Mouse (Mus musculus): Measurements from ENCODE around the gene Wdr17.

Gene Wdr17

GRCm38 (mm10) chr8:54886987-54887785, at the start of gene Wdr17:
Gene Wdr17, minus strand, starts transcription at chr8:54887184.
- DNase-seq (ENCODE audit: low spot score) = no peak

- DNase-seq (ENCODE audit: low spot score) = no peak
Observed at GRCm38 (mm10) chr8:54932306-54932705, 45.3 kb upstream of the Wdr17 start.

DNA sequence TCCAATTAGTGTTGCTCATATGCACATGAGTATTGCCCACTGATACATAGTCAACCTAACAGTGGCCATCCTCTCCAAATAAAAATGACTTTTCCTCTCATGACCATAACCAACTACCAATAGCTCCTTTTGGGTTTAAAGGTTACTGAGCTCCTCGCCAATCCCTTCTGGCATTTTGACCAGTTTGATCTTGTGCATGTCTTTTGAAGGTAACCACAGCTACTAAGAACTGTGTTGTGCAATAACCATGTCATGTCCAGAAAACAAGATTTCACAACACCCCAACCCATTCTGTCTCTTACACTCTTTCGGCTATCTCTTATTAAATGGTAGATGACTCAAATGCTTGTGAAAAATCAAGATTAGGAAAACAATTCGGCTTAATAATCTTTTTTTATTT, 38.0 kb upstream of the Wdr17 start:
- DNase-seq (ENCODE audit: low spot score) = no peak

DNA sequence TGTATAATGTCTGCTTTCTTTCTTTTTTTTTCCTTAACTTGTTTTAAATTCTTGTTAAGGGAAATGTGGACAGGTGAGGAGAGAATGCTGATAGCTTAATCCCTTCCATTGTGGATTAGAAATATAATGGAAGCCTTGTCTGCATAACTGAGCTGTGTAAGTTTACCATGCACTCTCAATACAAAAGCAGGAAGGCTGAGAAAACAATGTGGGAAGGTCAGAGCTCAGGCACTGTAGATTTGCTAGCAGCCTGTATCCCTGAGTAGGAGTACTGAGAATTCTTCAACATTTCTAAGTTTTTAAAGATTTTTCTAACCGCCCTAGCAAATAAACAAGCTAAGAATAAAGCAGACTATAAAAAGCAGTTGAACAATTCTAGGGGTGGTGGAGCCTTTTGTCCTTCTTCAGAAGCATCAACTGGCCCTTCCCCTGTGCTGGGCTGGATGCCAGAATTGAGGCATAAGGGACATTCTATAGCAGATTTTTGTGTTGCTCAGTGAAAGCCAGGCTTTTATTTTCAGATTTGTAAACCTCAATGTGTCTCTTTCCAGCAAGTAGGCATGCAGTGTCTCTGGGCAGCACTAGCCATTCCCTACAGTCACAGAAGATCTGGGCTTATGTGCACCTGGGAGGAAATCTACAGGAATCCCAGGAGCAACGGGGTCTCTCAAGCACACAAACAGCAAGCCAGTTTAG, 35.3 kb upstream of the Wdr17 start:
- DNase-seq (ENCODE audit: low spot score) = no peak

GRCm38 (mm10) chr8:54917710-54918109, 30.7 kb upstream of the Wdr17 start:
- no peak for DNase-seq (ENCODE audit: low spot score)

DNA sequence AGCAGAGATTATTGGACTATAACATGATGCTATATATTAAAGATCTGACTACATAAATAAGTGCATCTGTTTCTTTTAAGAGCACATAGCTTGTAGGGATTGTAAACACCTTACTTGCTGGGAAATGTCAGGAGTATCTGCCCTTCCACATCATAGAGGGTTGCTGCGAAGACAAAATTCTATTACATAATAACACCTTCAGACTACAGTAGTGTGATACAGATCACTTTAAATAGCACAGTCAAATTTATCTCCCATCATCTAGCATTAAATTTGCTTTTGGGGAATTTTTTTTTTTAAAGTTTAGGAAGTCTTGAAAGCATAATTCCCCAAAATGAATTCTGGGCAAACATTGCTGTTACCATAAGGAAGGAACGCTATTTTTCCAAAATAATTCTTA, 25.9 kb upstream of the Wdr17 start:
- no peak for DNase-seq (ENCODE audit: low spot score)

- no peak for DNase-seq (ENCODE audit: low spot score)
Observed at GRCm38 (mm10) chr8:54899444-54899843, 12.5 kb upstream of the Wdr17 start.

GRCm38 (mm10) chr8:54894637-54895322, 7.8 kb upstream of the Wdr17 start:
- no peak for DNase-seq (ENCODE audit: low spot score)

DNA sequence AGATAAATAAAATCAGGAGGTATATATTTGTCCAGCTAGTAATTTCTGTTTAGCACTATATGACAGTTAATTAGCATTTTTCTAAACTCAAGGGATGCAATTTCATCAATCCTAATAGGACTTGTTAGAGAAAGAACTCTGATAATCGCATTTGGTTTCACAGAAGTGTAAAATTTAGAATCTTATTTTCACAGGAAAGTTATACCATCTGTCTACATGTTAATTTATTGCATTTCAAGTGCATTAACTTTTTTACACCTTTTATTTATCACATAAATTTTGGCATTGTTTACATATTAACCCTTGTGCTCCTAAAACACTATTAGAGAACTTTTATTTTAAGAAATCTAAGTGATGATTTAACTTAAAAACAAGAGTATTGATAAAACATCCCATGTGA, 7.2 kb upstream of the Wdr17 start:
- DNase-seq (ENCODE audit: low spot score) = no peak

DNA sequence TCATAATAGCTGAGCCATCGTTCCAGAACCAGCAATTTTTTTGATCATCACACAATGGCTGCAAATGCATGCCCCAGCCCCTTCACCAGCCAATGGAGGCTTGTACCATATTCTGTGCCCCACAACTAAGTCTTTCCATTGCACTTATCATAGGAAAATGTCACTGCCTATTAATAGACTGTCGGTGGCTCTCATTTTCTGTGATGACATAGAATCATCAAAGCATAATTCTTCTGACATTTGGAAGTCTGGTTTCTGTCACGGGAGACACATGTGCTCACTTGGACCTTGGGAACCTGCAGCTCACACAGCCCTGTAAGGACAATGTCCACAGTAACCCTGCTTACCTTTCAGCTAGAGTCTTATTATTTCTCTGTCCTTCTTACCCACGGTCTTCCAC, 424 bp downstream of the Wdr17 start:
- no peak for DNase-seq (ENCODE audit: low spot score)

- DNase-seq (ENCODE audit: low spot score) = no peak
Observed at GRCm38 (mm10) chr8:54876458-54876857, 10.5 kb downstream of the Wdr17 start.

GRCm38 (mm10) chr8:54864761-54865064, 22.3 kb downstream of the Wdr17 start:
- no peak for DNase-seq (ENCODE audit: low spot score)

- no peak for DNase-seq (ENCODE audit: low spot score)
Observed at GRCm38 (mm10) chr8:54864038-54864760, 22.8 kb downstream of the Wdr17 start.

DNA sequence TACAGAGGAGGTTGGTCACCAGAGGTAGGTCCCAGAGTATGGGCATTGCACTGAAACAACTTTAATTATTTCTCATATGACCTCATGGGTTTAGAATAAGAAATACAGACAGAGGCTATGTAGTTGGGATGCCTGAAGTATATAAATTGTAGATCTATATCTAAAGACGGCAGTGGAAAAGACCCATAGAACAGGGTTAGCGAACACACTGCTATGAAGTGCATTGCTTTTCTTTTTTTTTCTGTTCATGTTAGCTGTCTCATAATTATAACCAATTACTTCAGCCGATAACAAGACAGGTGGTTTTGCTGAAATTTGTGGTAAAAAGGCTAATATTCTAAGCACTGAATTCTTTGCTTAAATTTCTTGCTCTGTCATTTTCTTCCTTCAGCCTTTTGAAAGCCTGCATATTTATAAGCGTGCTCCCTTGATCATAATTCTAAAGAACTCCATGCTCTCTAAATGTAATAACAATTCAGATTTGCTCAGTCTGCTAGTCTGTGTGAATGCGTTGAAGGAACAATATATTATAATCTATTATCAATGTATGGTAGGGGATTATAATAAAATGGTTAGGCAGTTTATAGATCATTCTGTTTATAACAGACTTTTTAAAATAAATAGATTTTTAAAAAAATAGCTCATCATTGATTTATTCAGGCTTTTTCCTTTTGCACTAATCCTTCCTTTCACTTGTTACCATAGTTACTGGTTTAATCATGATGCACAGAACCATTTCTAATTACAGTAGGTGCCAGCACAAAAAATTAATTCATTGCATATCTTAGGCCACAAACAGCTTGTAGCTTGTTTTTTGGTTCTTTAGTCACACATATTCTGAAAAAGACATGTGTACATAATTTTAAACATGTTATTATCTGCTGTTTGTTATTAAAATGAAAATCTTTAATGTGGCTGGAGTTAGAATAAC, 50.7 kb downstream of the Wdr17 start:
- no peak for DNase-seq (ENCODE audit: low spot score)

DNA sequence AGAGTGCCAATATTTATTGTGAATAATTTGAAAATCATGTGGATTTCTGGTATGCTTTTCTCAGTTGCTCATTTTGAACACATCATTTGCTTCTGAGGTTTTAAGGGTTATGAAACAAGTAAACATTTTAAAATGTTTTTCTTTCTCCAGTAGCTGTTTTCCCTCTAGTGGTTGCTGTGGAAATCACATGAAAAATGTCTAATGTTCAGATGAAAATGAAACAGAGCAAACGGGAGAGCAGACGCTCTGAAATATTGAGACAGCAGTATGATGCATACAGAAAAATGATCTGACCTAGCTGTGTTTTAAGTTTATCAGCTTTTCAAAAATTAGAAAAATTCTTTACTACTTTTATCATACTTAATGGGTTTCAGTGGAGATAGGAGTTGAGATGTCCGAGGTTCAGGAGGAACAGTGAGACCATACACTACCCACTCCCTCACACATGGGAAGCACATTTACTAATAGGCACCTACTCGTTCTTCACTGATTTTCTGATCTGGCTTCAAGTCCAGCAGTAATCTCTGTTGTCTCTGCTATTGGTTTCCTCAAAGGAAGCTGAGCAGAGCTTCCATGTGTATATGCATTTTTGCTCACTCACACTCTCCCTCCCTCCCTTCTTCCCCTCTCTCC, 57.1 kb downstream of the Wdr17 start:
- DNase-seq (ENCODE audit: low spot score) = no peak

- DNase-seq (ENCODE audit: low spot score) = no peak
Observed at GRCm38 (mm10) chr8:54827974-54828373, 59.0 kb downstream of the Wdr17 start.

DNA sequence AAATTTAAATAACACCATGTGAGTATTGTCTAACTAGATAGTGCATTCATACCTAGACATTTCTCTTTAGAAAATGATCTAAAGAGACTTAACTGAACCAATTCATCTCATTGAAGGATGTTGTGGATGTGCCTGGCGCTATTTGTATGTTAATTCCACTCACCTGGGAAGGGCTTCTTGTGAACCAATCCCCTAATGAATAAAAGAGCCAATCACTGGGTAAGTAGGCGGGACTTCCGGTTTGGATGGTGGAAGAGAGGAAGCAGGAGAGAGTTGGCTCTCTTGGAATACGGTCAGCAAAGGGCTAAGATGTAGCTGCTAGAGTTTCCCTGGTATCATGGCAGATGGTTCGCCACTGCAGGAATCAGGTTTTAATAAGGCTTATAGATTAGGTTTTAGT, 64.0 kb downstream of the Wdr17 start:
- peak; percentile 12 for DNase-seq (ENCODE audit: low spot score)

DNA sequence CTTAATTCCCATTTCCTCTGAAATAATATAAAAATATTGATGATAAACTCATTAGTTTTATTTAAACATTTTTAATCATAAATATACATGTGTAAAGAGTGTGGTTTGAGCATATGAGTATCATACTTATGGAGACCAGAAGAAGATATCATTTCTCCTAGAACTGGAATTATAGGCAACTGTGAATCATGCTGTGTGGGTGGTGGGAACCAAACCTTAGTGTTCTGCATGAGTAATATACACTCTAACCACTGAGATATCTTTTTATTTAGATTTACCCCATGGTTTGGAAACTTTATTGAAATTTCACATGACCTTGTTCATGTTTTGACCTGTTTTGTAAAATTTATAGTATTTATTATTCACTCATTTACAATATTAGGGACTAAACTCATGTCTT, 68.3 kb downstream of the Wdr17 start:
- DNase-seq (ENCODE audit: low spot score) = no peak

- DNase-seq (ENCODE audit: low spot score) = no peak
Observed at GRCm38 (mm10) chr8:54808217-54808616, 78.8 kb downstream of the Wdr17 start.

- no peak for DNase-seq (ENCODE audit: low spot score)
Observed at GRCm38 (mm10) chr8:54806173-54806572, 80.8 kb downstream of the Wdr17 start.

DNA sequence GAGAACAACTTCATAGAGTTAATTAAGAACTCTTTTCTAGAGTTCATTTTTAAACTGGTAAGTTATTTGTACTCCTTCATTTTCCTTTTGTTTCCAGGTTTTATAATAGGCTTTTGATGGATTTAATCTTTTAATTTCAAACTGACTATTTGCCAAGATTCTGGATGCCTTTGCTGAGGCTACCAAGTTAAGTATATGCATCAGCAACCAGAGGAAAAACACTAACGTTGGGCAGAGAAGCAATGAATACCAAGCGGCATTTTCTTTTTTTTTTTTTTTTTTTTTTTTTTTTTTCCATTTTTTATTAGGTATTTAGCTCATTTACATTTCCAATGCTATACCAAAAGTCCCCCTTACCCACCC, 94.3 kb downstream of the Wdr17 start:
- DNase-seq (ENCODE audit: low spot score) = no peak
